Mouse (Mus musculus): Measurements from ENCODE around the gene 2310022A10Rik.
"Not testable (repeated sequence)": the region's sequence is repeated elsewhere in the genome, so short reads cannot be mapped to it uniquely, and the experiment has no call there.

Gene 2310022A10Rik

GRCm38 (mm10) chr7:27612940-27613339 is 59.9 kb downstream of the 2310022A10Rik start:
- in situ Hi-C loops (cut with MboI, MseI): no loop called here

- in situ Hi-C loops (cut with MboI, MseI): no loop called here
Observed at GRCm38 (mm10) chr7:27613751-27614499, 60.9 kb downstream of the 2310022A10Rik start.

GRCm38 (mm10) chr7:27621028-27621427 is 68.0 kb downstream of the 2310022A10Rik start:
- in situ Hi-C loops (cut with MboI, MseI): no loop called here

DNA sequence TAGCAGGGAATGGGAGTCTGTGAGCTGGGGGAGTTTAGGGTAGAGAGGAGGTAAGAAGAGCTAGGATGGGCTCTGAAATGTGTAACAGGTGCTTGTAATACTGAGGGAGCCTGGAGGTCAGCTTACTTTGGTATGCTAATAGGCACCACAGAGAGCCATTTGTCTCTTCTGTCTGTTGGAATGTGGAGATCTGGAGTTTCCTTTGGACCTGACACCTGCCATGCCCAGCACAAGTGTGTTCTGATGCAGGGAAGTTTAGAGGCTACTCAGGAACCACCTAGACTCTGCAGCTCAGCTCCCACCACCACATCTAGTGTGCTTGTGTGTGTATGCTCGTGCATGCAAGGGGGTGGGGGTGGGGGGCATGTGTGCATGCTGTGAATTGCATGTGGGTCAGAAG is 69.2 kb downstream of the 2310022A10Rik start:
- in situ Hi-C loops (cut with MboI, MseI): no loop called here

- in situ Hi-C loops (cut with MboI, MseI): no loop called here
Observed at GRCm38 (mm10) chr7:27624967-27625366, 71.9 kb downstream of the 2310022A10Rik start.

- in situ Hi-C loops (cut with MboI, MseI): no loop called here
Observed at GRCm38 (mm10) chr7:27627707-27628106, 74.7 kb downstream of the 2310022A10Rik start.

DNA sequence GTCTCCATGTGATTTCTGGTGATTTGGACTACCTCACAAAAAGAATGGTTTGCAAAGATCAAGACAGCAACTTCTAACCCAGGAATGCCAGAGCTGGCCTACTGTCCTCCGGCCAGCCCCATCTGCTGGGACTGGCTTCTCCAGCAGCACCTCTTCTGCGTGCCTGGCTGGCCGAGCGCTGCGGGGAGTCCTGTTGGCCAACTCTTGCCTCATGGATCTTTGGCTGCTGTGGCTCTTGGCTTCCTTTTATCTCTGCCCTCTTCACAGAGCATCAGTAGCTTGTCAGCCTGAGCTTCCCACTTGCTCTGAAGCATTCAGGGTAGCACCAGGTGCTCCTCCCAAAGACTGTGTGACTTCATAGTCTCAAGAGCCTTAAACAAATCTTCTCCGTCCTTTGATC is 75.2 kb downstream of the 2310022A10Rik start:
- in situ Hi-C loops (cut with MboI, MseI): no loop called here

DNA sequence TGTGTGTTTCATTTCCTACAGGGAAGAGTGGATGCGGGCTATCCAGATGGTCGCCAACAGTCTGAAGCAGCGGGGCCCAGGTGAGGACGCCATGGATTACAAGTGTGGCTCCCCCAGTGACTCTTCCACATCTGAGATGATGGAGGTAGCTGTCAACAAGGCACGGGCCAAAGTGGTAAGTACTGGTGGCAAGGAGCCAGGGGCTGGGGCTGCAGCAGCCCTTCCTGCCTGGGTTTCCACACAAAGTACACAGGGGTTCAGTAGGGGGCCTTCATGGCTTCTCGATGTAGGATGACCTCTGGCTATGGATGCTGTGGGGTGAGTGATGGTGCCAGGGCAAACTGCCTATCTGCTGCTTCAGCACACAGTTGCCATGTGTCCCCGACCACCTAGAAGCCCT is 75.8 kb downstream of the 2310022A10Rik start:
- in situ Hi-C loops (cut with MboI, MseI): not testable (repeated sequence)

- in situ Hi-C loops (cut with MboI, MseI): no loop called here
Observed at GRCm38 (mm10) chr7:27631439-27631838, 78.4 kb downstream of the 2310022A10Rik start.
